ENCODE assay signal across 8 mouse cellular contexts in genomic region chr9:72660911-72661310, GRCm38 (mm10). TPM values are rescaled to one million over a fixed set of nuclear protein-coding genes. Genes with fewer than 3 reads are reported as not detected.
DNase-seq lines count a peak whose midpoint lies in the region; ATAC-seq lines count a peak whose summit lies in the region.

No protein-coding gene starts in this region.

- no peak for ATAC-seq in kidney, embryonic 14.5 days (ENCODE audit: low FRiP score, low TSS enrichment)
- no peak for ATAC-seq in embryonic facial prominence, embryonic 12.5 days (ENCODE audit: insufficient number of reproducible peaks, insufficient read depth, low FRiP score, low TSS enrichment)
- ATAC-seq in hindbrain, embryonic 15.5 days (ENCODE audit: low FRiP score, low read depth), result no peak
- no peak for ATAC-seq in midbrain, embryonic 15.5 days (replicated peaks)
- no peak for ATAC-seq in erythroid progenitor cell, adult 5-6 weeks (replicated peaks; ENCODE audit: low FRiP score, poor library complexity, severe bottlenecking)

- H3K9me3 ChIP-seq in kidney, embryonic 14.5 days (ENCODE audit: control insufficient read depth, low read length), result no peaks in the 10 kb centered on the region
- no peaks in the 10 kb centered on the region for H3K9me3 ChIP-seq in embryonic facial prominence, embryonic 12.5 days
- no peaks in the 10 kb centered on the region for H3K9me3 ChIP-seq in hindbrain, embryonic 15.5 days
- no peaks in the 10 kb centered on the region for H3K9me3 ChIP-seq in midbrain, embryonic 15.5 days

- H3K4me2 ChIP-seq in kidney, embryonic 14.5 days (replicated peaks; ENCODE audit: low read depth, low read length), result peak overlapping the region; percentile 90; the same call in 1 of the 2 replicates
- no peak overlapping the region for H3K4me2 ChIP-seq in embryonic facial prominence, embryonic 12.5 days (replicated peaks)
- H3K4me2 ChIP-seq in hindbrain, embryonic 15.5 days, result peak overlapping the region; percentile 70
- H3K4me2 ChIP-seq in midbrain, embryonic 15.5 days, result 0 out of 2 replicates have a peak overlapping the region, but pooled peaks have one; percentile 79

- no peak for DNase-seq in kidney, postnatal 10 days
- DNase-seq in spleen, postnatal 10 days (ENCODE audit: low spot score in 2 of 2), result no peak
- no peak for DNase-seq in layer of hippocampus, adult 11-12 months (ENCODE audit: low spot score)

- H3K27me3 ChIP-seq in kidney, embryonic 14.5 days (ENCODE audit: control insufficient read depth, insufficient read depth, low read length), result no peaks in the 10 kb centered on the region
- H3K27me3 ChIP-seq in embryonic facial prominence, embryonic 12.5 days, result no peaks in the 10 kb centered on the region
- no peaks in the 10 kb centered on the region for H3K27me3 ChIP-seq in hindbrain, embryonic 15.5 days
- H3K27me3 ChIP-seq in midbrain, embryonic 15.5 days (replicated peaks), result no peaks in the 10 kb centered on the region

- WGBS in kidney, embryonic 14.5 days, result 48% methylated on average over 1 of the region's 1 CpGs
- WGBS in embryonic facial prominence, embryonic 12.5 days, result 47% methylated on average over 1 of the region's 1 CpGs
- WGBS in hindbrain, embryonic 15.5 days, result 45% methylated on average over 1 of the region's 1 CpGs
- 31% methylated on average over 1 of the region's 1 CpGs for WGBS in midbrain, embryonic 15.5 days

- no peak overlapping the region for H3K4me3 ChIP-seq in kidney, embryonic 14.5 days (ENCODE audit: low read length)
- no peak overlapping the region for H3K4me3 ChIP-seq in embryonic facial prominence, embryonic 12.5 days
- H3K4me3 ChIP-seq in hindbrain, embryonic 15.5 days, result no peak overlapping the region
- H3K4me3 ChIP-seq in midbrain, embryonic 15.5 days, result no peak overlapping the region

- H3K27ac ChIP-seq in kidney, embryonic 14.5 days (ENCODE audit: low read depth, low read length), result peak overlapping the region; percentile 100; the same call in 1 of the 2 replicates
- peak overlapping the region; percentile 100 for H3K27ac ChIP-seq in embryonic facial prominence, embryonic 12.5 days
- H3K27ac ChIP-seq in hindbrain, embryonic 15.5 days (replicated peaks), result peak overlapping the region; percentile 100
- H3K27ac ChIP-seq in midbrain, embryonic 15.5 days, result peak overlapping the region; percentile 98

- no peak overlapping the region; the same call in 1 of the 2 replicates for H3K9ac ChIP-seq in kidney, embryonic 14.5 days (ENCODE audit: low read depth, low read length)
- peak overlapping the region; percentile 2; the same call in 1 of the 2 replicates for H3K9ac ChIP-seq in embryonic facial prominence, embryonic 12.5 days
- peak overlapping the region; percentile 16; the same call in 1 of the 2 replicates for H3K9ac ChIP-seq in hindbrain, embryonic 15.5 days
- H3K9ac ChIP-seq in midbrain, embryonic 15.5 days, result peak overlapping the region; percentile 49; the same call in 1 of the 2 replicates

- peaks cover 18% of the 10 kb centered on the region for H3K36me3 ChIP-seq in kidney, embryonic 14.5 days (ENCODE audit: control insufficient read depth, insufficient read depth, low read length)
- H3K36me3 ChIP-seq in embryonic facial prominence, embryonic 12.5 days, result peaks cover 19% of the 10 kb centered on the region
- no peaks in the 10 kb centered on the region for H3K36me3 ChIP-seq in hindbrain, embryonic 15.5 days
- no peaks in the 10 kb centered on the region for H3K36me3 ChIP-seq in midbrain, embryonic 15.5 days (replicated peaks)

- H3K4me1 ChIP-seq in kidney, embryonic 14.5 days (ENCODE audit: control insufficient read depth, insufficient read depth, low read length), result peaks cover 29% of the 10 kb centered on the region
- H3K4me1 ChIP-seq in embryonic facial prominence, embryonic 12.5 days, result peaks cover 30% of the 10 kb centered on the region
- peaks cover 33% of the 10 kb centered on the region for H3K4me1 ChIP-seq in hindbrain, embryonic 15.5 days (replicated peaks)
- peaks cover 34% of the 10 kb centered on the region for H3K4me1 ChIP-seq in midbrain, embryonic 15.5 days

RNA-seq across cellular contexts. Expression of gene Nedd4, which starts 1.2 kb away (rescaled TPM):
- polyA plus RNA-seq in kidney, embryonic 14.5 days (2014; fragmentation: Nextera tagmentation; extraction: Ambion mirVana), result 448 and 806 TPM in 2 replicates
- polyA plus RNA-seq in embryonic facial prominence, embryonic 12.5 days (2016; fragmentation: Nextera tagmentation; extraction: Ambion mirVana), result 722 and 756 TPM in 2 replicates
- polyA plus RNA-seq in hindbrain, embryonic 15.5 days (2015; fragmentation: Nextera tagmentation; extraction: Ambion mirVana), result 387 and 425 TPM in 2 replicates
- 436 and 451 TPM in 2 replicates for polyA plus RNA-seq in midbrain, embryonic 15.5 days (2015; fragmentation: Nextera tagmentation; extraction: Ambion mirVana)
- total RNA-seq in erythroid progenitor cell, adult 5-6 weeks (2015; ENCODE audit: low replicate concordance), result 47.8 and 53.0 TPM in 2 replicates
- total RNA-seq in erythroid progenitor cell, adult 5-6 weeks (2017; ENCODE audit: low replicate concordance), result 52.5 and 67.9 TPM in 2 replicates
